Mouse (Mus musculus): Measurements from ENCODE around the gene Spocd1.
"Not testable (repeated sequence)": the region's sequence is repeated elsewhere in the genome, so short reads cannot be mapped to it uniquely, and the experiment has no call there.

Gene Spocd1

GRCm38 (mm10) chr4:129928949-129929348, at the start of gene Spocd1:
Spocd1 (plus strand) TSS chr4:129929249.
- no peak for DNase-seq (ENCODE audit: low spot score)

GRCm38 (mm10) chr4:129880615-129881014, 48.4 kb upstream of the Spocd1 start:
- no peak for DNase-seq (ENCODE audit: low spot score)

GRCm38 (mm10) chr4:129881661-129882060, 47.4 kb upstream of the Spocd1 start:
- DNase-seq (ENCODE audit: low spot score) = peak; percentile 69

GRCm38 (mm10) chr4:129882555-129883293, 46.3 kb upstream of the Spocd1 start:
- DNase-seq (ENCODE audit: low spot score) = peak; percentile 81

- no peak for DNase-seq (ENCODE audit: low spot score)
These were observed 44.8 kb upstream of the Spocd1 start for GRCm38 (mm10) chr4:129884041-129884930.

- DNase-seq (ENCODE audit: low spot score) = no peak
These were observed 39.4 kb upstream of the Spocd1 start for GRCm38 (mm10) chr4:129889661-129890060.

- DNase-seq (ENCODE audit: low spot score) = no peak
These were observed 39.0 kb upstream of the Spocd1 start for GRCm38 (mm10) chr4:129890094-129890493.

GRCm38 (mm10) chr4:129894861-129895260, 34.2 kb upstream of the Spocd1 start:
- no peak for DNase-seq (ENCODE audit: low spot score)

- not testable (repeated sequence) for DNase-seq (ENCODE audit: low spot score)
These were observed 30.2 kb upstream of the Spocd1 start for GRCm38 (mm10) chr4:129898815-129899214.

- DNase-seq (ENCODE audit: low spot score) = no peak
These were observed 26.7 kb upstream of the Spocd1 start for GRCm38 (mm10) chr4:129902394-129902793.

GRCm38 (mm10) chr4:129903577-129903976, 25.5 kb upstream of the Spocd1 start:
- DNase-seq (ENCODE audit: low spot score) = no peak

- DNase-seq (ENCODE audit: low spot score) = no peak
These were observed 24.0 kb upstream of the Spocd1 start for GRCm38 (mm10) chr4:129905032-129905431.

GRCm38 (mm10) chr4:129906016-129906415, 23.0 kb upstream of the Spocd1 start:
- no peak for DNase-seq (ENCODE audit: low spot score)

GRCm38 (mm10) chr4:129908836-129909235, 20.2 kb upstream of the Spocd1 start:
- no peak for DNase-seq (ENCODE audit: low spot score)

- DNase-seq (ENCODE audit: low spot score) = no peak
These were observed 19.8 kb upstream of the Spocd1 start for GRCm38 (mm10) chr4:129909261-129909731.

GRCm38 (mm10) chr4:129912998-129913397, 16.1 kb upstream of the Spocd1 start:
- DNase-seq (ENCODE audit: low spot score) = no peak

GRCm38 (mm10) chr4:129913761-129914644, 15.0 kb upstream of the Spocd1 start:
- peak; percentile 61 for DNase-seq (ENCODE audit: low spot score)

- no peak for DNase-seq (ENCODE audit: low spot score)
These were observed 14.4 kb upstream of the Spocd1 start for GRCm38 (mm10) chr4:129914686-129915085.

- DNase-seq (ENCODE audit: low spot score) = no peak
These were observed 13.6 kb upstream of the Spocd1 start for GRCm38 (mm10) chr4:129915349-129915988.

GRCm38 (mm10) chr4:129916159-129916558, 12.9 kb upstream of the Spocd1 start:
- DNase-seq (ENCODE audit: low spot score) = no peak

- DNase-seq (ENCODE audit: low spot score) = no peak
These were observed 11.9 kb upstream of the Spocd1 start for GRCm38 (mm10) chr4:129917016-129917603.
